Mouse (Mus musculus): Measurements from ENCODE around the gene Pcnp. TPM values are rescaled to one million over a fixed set of nuclear protein-coding genes. Genes with fewer than 3 reads are reported as not detected.

Pcnp gene
- total and polyA plus RNA-seq, 3 experiments: 67.4 to 177 (median 154) TPM

DNA sequence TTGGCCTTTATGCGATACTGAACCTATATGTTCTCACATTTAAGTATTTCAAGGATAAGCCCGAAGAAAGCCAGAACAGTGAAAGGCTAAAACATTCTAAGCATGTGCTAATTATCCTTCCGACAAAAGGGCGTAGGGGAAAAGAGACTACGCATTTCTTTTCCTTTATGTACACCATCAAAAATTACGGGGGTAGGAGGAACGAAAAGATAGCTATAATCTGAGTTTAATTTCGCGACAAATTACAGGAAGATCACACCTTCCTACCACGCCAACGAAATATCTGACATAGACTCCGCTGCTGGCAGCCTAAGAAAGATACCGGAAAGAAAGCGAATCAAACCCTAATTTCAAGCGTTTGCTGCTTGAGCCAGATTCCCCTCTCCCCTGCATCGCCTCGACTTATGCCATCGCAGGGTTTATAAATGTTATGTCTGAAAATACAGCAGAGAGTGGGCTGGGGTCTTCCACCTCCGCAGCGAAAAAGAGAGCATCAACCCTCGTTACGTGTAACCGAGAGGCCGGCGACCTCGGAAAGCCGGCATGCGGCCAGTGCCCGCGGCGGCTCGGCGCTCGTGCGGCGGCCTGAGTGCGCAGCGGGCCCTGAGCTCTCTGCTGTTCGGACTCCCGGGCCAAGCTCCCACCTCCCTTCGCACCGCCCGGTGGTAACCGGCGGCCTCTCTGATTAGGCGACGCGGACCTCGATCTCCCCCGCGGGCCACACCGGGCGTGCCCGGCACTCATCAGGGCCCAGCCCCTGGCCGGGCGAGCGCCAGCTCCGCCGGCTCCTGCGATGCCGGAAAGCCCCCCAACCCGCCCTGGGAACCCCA lies 602 bp downstream of the Pcnp start:
- in situ Hi-C loops (cut with MboI; ENCODE audit: low pct_ligation_motif_present, low pct_unique_long_range_greater_than_20kb, low sequenced_read_pairs) (loop anchor here (5.0 kb wide), 1 partner anchor 37 kb away; no protein-coding TSS in a partner anchor), dilution Hi-C loops (cut with MboI; ENCODE audit: extremely low pct_ligation_motif_present, extremely low pct_unique_long_range_greater_than_20kb, low sequenced_read_pairs) (no loop called here)
- H3K9me3 ChIP-seq (replicated peaks; ENCODE audit: low read length): no peaks in the 10 kb centered on the region
- peak overlapping the region; percentile 95 for H3K9ac ChIP-seq (ENCODE audit: insufficient read depth, low read depth)
- TF ChIP-seq NRF1 (IDR thresholded peaks at IDR 0.05; ENCODE audit: low read depth, low read length) (peak; percentile 22; the same call in 1 of the 2 replicates), MEF2A (IDR thresholded peaks at IDR 0.05; ENCODE audit: borderline replicate concordance, low read depth, low read length) (0 out of 2 replicates have a peak, but pooled peaks have one; percentile 9), MYC (IDR thresholded peaks at IDR 0.05; ENCODE audit: low read depth, low read length) (peak; percentile 60; the same call in 1 of the 2 replicates), UBTF (IDR thresholded peaks at IDR 0.05; ENCODE audit: low read depth, low read length) (peak; percentile 87; the same call in 1 of the 2 replicates), SIN3A (IDR thresholded peaks at IDR 0.05; ENCODE audit: low read length) (no peak; the same call in none of the 2 replicates), PAX5 (IDR thresholded peaks at IDR 0.05; ENCODE audit: low read length) (no peak), CHD1 (IDR thresholded peaks at IDR 0.05; ENCODE audit: low read depth, low read length) (peak; percentile 81), IRF4 (IDR thresholded peaks at IDR 0.05; ENCODE audit: low read depth, low read length) (peak; percentile 21; the same call in 1 of the 2 replicates), CHD2 (IDR thresholded peaks at IDR 0.05; ENCODE audit: low read length) (0 out of 2 replicates have a peak, but pooled peaks have one; percentile 10), MXI1 (IDR thresholded peaks at IDR 0.05; ENCODE audit: low read depth, low read length) (peak; percentile 51), BHLHE40 (IDR thresholded peaks at IDR 0.05; ENCODE audit: low read depth, low read length) (peak; percentile 22), ETS1 (conservative IDR thresholded peaks at IDR 0.05; ENCODE audit: low read depth, low read length) (no peak), MAX (IDR thresholded peaks at IDR 0.05; ENCODE audit: low read length) (peak; percentile 63; the same call in 1 of the 2 replicates)
- peak overlapping the region; percentile 100 for H3K4me2 ChIP-seq (ENCODE audit: insufficient read depth, low read depth, poor library complexity, severe bottlenecking)
- H3K27ac ChIP-seq (ENCODE audit: insufficient read depth, low read depth): peak overlapping the region; percentile 34; the same call in 1 of the 2 replicates
- H3K36me3 ChIP-seq (replicated peaks in 1 of 2; ENCODE audit: control insufficient read depth in 1 of 2, insufficient read depth in 1 of 2, low read length in 1 of 2): peaks cover 20 to 59% of the 10 kb centered on the region in 2 experiments
- H3K4me3 ChIP-seq (replicated peaks in 1 of 3; ENCODE audit: low read depth in 2 of 3, low read length in 2 of 3, poor library complexity in 1 of 3): peak overlapping the region; percentile 80 to 91 (median 84)
- peak; percentile 31 for DNase-seq (ENCODE audit: extremely low read depth)
- peaks cover 73% of the 10 kb centered on the region for H3K79me2 ChIP-seq (replicated peaks; ENCODE audit: control insufficient read depth, extremely low read depth, insufficient read depth, poor library complexity, severe bottlenecking)
- H3K4me1 ChIP-seq (ENCODE audit: control insufficient read depth in 1 of 2, insufficient read depth in 2 of 2): peaks cover 19 to 75% of the 10 kb centered on the region in 2 experiments
- H3K27me3 ChIP-seq (replicated peaks): no peaks in the 10 kb centered on the region

GRCm38 (mm10) chr16:56027854-56028629 lies 1.5 kb downstream of the Pcnp start:
- no peaks in the 10 kb centered on the region for H3K9me3 ChIP-seq (replicated peaks; ENCODE audit: low read length)
- H3K9ac ChIP-seq (ENCODE audit: insufficient read depth, low read depth): peak overlapping the region; percentile 95
- dilution Hi-C loops (cut with MboI; ENCODE audit: extremely low pct_ligation_motif_present, extremely low pct_unique_long_range_greater_than_20kb, low sequenced_read_pairs): no loop called here
- H3K27me3 ChIP-seq (replicated peaks): no peaks in the 10 kb centered on the region
- DNase-seq (ENCODE audit: extremely low read depth): no peak
- TF ChIP-seq CHD1 (IDR thresholded peaks at IDR 0.05; ENCODE audit: low read depth, low read length) (0 out of 2 replicates have a peak, but pooled peaks have one; percentile 82), BHLHE40 (IDR thresholded peaks at IDR 0.05; ENCODE audit: low read depth, low read length) (no peak), TCF12 (IDR thresholded peaks at IDR 0.05; ENCODE audit: low read depth, low read length) (no peak), SIN3A (IDR thresholded peaks at IDR 0.05; ENCODE audit: low read length) (peak; percentile 61), SMC3 (IDR thresholded peaks at IDR 0.05; ENCODE audit: low read depth, low read length) (no peak), POLR2AphosphoS2 (IDR thresholded peaks at IDR 0.05; ENCODE audit: low read depth, low read length) (no peak), ETS1 (conservative IDR thresholded peaks at IDR 0.05; ENCODE audit: low read depth, low read length) (no peak), RCOR1 (conservative IDR thresholded peaks at IDR 0.05; ENCODE audit: low read depth, low read length) (0 out of 2 replicates have a peak, but pooled peaks have one; percentile 29), MEF2A (IDR thresholded peaks at IDR 0.05; ENCODE audit: borderline replicate concordance, low read depth, low read length) (no peak), JUN (IDR thresholded peaks at IDR 0.05; ENCODE audit: insufficient read depth, low read depth, low read length) (no peak), IRF4 (IDR thresholded peaks at IDR 0.05; ENCODE audit: low read depth, low read length) (no peak)
- peaks cover 68% of the 10 kb centered on the region for H3K79me2 ChIP-seq (replicated peaks; ENCODE audit: control insufficient read depth, extremely low read depth, insufficient read depth, poor library complexity, severe bottlenecking)
- H3K36me3 ChIP-seq (replicated peaks in 1 of 2; ENCODE audit: control insufficient read depth in 1 of 2, insufficient read depth in 1 of 2, low read length in 1 of 2): peaks cover 22 to 55% of the 10 kb centered on the region in 2 experiments
- peak overlapping the region; percentile 100 for H3K4me2 ChIP-seq (ENCODE audit: insufficient read depth, low read depth, poor library complexity, severe bottlenecking)
- H3K4me1 ChIP-seq (ENCODE audit: control insufficient read depth in 1 of 2, insufficient read depth in 2 of 2): peaks cover 20 to 70% of the 10 kb centered on the region in 2 experiments
- in situ Hi-C loops (cut with MboI; ENCODE audit: low pct_ligation_motif_present, low pct_unique_long_range_greater_than_20kb, low sequenced_read_pairs): loop anchor here (5.0 kb wide), 1 partner anchor 36 kb away; no protein-coding TSS in a partner anchor
- no peak overlapping the region for H3K27ac ChIP-seq (ENCODE audit: insufficient read depth, low read depth)
- H3K4me3 ChIP-seq (replicated peaks in 1 of 3; ENCODE audit: low read depth in 2 of 3, low read length in 2 of 3, poor library complexity in 1 of 3): peak overlapping the region; percentile 80 to 91 (median 84)
